Mouse (Mus musculus) embryonic facial prominence, embryonic 10.5 days (tissue): Measurements from ENCODE around the gene 1700092M07Rik. TPM values are rescaled to one million over a fixed set of nuclear protein-coding genes. Genes with fewer than 3 reads are reported as not detected.

ENCODE experiments used
- DNase-seq: peaks from one replicate; pipeline ENCODE4 v3.0.0-alpha.2; 2017; ENCODE audit warnings: low spot score
- H3K27ac ChIP-seq: fragments of 300-500 bp; sonication (generic); replicated peaks from 2 replicates; pipeline ENCODE4 v1.5.1; 2016; ENCODE audit warnings: mild to moderate bottlenecking
- H3K27me3 ChIP-seq: fragments of 300-500 bp; sonication (generic); replicated peaks from 2 replicates; pipeline ENCODE4 v1.6.1; 2016; ENCODE audit warnings: low read depth, mild to moderate bottlenecking; ENCODE audit not compliant: poor library complexity, severe bottlenecking
- H3K36me3 ChIP-seq: fragments of 300-500 bp; sonication (generic); replicated peaks from 2 replicates; pipeline ENCODE4 v1.6.1; 2016; ENCODE audit warnings: mild to moderate bottlenecking, moderate library complexity
- H3K4me1 ChIP-seq: fragments of 300-500 bp; sonication (generic); 2 replicates; pipeline ENCODE4 v1.6.1; 2016
- H3K4me3 ChIP-seq: fragments of 300-500 bp; sonication (generic); 2 replicates; pipeline ENCODE4 v1.5.1; 2016; ENCODE audit warnings: mild to moderate bottlenecking, moderate library complexity
- H3K9me3 ChIP-seq: fragments of 300-500 bp; sonication (generic); 2 replicates; pipeline ENCODE4 v1.6.1; 2016; ENCODE audit warnings: mild to moderate bottlenecking
- WGBS: fragments of 180-500 bp; shearing (Covaris S2); methylation state at CpG from one replicate; pipeline ENCODE4 v1.1.7; 2016; 5-methylcytosine and 5-hydroxymethylcytosine counted together
- polyA plus RNA-seq: library from polyadenylated mRNA; unstranded; fragments of >200 nt; fragmentation: Nextera tagmentation; extraction: Ambion mirVana; gene quantifications from 2 replicates; pipeline ENCODE4 v1.2.1, GENCODE M21; 2016

Gene 1700092M07Rik
- 3.4 and 3.5 TPM in 2 replicates for polyA plus RNA-seq

GRCm38 (mm10) chr19:8740603-8741002 lies at the start of gene 1700092M07Rik:
Gene 1700092M07Rik (plus strand): TSS chr19:8740718.
- WGBS, result 70% methylated on average over 14 of the region's 14 CpGs
- Histone ChIP-seq H3K27ac (peak within 1 kb of the TSS; percentile 89), H3K4me3 (peak within 1 kb of the TSS; percentile 93), H3K9me3 (no peaks in the 10 kb centered on the region), H3K4me1 (peaks cover 26% of the 10 kb centered on the region), H3K27me3 (no peaks in the 10 kb centered on the region), H3K36me3 (peaks cover 69% of the 10 kb centered on the region)
- DNase-seq, result no peak

- 72% methylated on average over 9 of the region's 9 CpGs for WGBS
- no peaks in the 10 kb centered on the region for H3K27me3 ChIP-seq
- H3K4me1 ChIP-seq, result no peaks in the 10 kb centered on the region
- no peaks in the 10 kb centered on the region for H3K9me3 ChIP-seq
- H3K4me3 ChIP-seq, result no peak overlapping the region
- no peaks in the 10 kb centered on the region for H3K36me3 ChIP-seq
- no peak for DNase-seq
- H3K27ac ChIP-seq, result no peak overlapping the region
These were observed 48.5 kb upstream of the 1700092M07Rik start for GRCm38 (mm10) chr19:8691871-8692539.

DNA sequence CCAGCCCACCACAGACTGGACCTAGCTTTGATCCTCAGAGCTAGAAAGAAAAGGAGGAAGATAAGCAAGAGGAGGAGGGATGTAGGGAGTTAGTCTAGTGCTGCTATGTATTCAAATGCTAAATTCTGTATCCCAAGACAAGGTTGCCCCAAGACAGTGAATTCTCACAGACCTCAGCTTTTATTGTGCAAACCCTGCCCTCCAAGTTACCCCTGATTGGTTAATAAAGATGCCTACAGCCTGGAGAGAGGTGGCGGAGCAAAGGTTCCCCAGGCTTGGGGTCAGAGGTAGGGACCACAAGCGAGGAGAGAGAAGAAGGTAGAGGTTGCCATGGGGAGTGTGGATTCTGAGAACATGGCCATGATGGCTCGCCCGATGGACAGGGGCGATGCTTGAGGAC lies 47.8 kb upstream of the 1700092M07Rik start:
- DNase-seq, result no peak
- H3K36me3 ChIP-seq, result no peaks in the 10 kb centered on the region
- H3K4me3 ChIP-seq, result no peak overlapping the region
- H3K4me1 ChIP-seq, result no peaks in the 10 kb centered on the region
- H3K27me3 ChIP-seq, result no peaks in the 10 kb centered on the region
- H3K9me3 ChIP-seq, result no peaks in the 10 kb centered on the region
- WGBS, result 55% methylated on average over 5 of the region's 5 CpGs
- no peak overlapping the region for H3K27ac ChIP-seq

GRCm38 (mm10) chr19:8695330-8695729 lies 45.2 kb upstream of the 1700092M07Rik start:
- peak; percentile 41 for DNase-seq
- Histone ChIP-seq H3K36me3 (no peaks in the 10 kb centered on the region), H3K4me1 (no peaks in the 10 kb centered on the region), H3K27ac (no peak overlapping the region), H3K9me3 (no peaks in the 10 kb centered on the region), H3K27me3 (no peaks in the 10 kb centered on the region), H3K4me3 (no peak overlapping the region)
- WGBS, result 58% methylated on average over 6 of the region's 6 CpGs

DNA sequence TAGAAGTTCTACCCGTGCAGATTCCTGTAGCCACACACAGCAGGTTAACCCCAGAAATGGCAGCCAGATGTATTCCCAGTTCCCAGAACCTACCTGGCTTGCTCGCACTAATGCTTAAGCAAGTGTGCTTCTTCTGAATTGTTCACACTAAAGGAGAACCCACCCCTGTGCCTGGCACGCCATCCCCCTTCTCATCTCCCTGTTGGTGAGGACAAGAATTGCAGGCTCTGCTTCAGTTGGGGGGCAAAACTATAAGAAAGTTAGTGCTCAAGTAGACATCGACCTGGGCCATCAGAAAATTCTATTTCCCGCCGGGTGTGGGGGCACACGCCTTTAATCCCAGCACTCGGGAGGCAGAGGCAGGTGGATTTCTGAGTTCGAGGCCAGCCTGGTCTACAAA lies 40.9 kb upstream of the 1700092M07Rik start:
- H3K9me3 ChIP-seq, result no peaks in the 10 kb centered on the region
- WGBS, result 81% methylated on average over 9 of the region's 9 CpGs
- no peak overlapping the region for H3K27ac ChIP-seq
- no peak overlapping the region for H3K4me3 ChIP-seq
- DNase-seq, result no peak
- no peaks in the 10 kb centered on the region for H3K36me3 ChIP-seq
- H3K4me1 ChIP-seq, result no peaks in the 10 kb centered on the region
- H3K27me3 ChIP-seq, result no peaks in the 10 kb centered on the region

- 56% methylated on average over 3 of the region's 3 CpGs for WGBS
- Histone ChIP-seq H3K4me3 (no peak overlapping the region), H3K27ac (no peak overlapping the region), H3K4me1 (no peaks in the 10 kb centered on the region), H3K9me3 (no peaks in the 10 kb centered on the region), H3K27me3 (no peaks in the 10 kb centered on the region), H3K36me3 (peaks cover 16% of the 10 kb centered on the region)
- no peak for DNase-seq
These were observed 38.1 kb upstream of the 1700092M07Rik start for GRCm38 (mm10) chr19:8702458-8702857.

GRCm38 (mm10) chr19:8703571-8703970 lies 36.9 kb upstream of the 1700092M07Rik start:
- Histone ChIP-seq H3K4me3 (no peak overlapping the region), H3K27me3 (no peaks in the 10 kb centered on the region), H3K9me3 (no peaks in the 10 kb centered on the region), H3K36me3 (peaks cover 27% of the 10 kb centered on the region), H3K4me1 (no peaks in the 10 kb centered on the region), H3K27ac (no peak overlapping the region)
- whole genome bisulfite sequencing, result 55% methylated on average over 4 of the region's 4 CpGs
- DNase-seq, result no peak

DNA sequence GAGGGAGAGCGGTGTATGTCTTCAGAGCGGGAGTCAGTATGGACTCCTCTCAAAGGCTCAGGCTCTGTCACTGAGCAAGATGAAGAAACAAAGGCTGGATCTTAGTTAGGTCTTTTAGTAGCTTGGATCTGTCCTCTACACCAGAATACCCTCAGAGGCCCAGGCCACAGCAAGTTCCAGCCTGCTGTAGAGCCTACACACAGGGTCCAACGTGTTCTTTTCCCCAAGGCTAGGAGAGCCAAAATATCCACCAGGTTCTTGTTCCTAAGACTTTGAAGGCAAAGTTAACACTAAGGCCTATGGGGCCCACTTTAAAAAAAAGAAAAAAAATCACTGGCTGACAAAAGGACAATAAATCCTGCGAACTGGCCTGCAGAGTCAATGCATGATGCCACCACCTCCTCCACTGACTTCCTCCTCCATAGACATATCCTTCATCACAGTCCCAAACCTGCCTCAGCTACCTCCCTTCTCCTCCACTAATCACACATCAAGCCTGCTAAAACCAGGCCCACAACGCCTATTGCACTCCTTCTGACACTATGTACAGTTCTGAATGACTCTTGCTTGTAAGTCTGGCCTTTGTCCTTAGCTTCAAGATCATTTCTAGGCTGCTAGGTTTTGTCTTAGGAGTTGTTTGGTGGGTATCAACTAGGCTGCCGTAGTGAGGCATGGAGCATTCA lies 35.4 kb upstream of the 1700092M07Rik start:
- WGBS, result 84% methylated on average over 6 of the region's 6 CpGs
- Histone ChIP-seq H3K4me3 (no peak overlapping the region), H3K27ac (no peak overlapping the region), H3K9me3 (no peaks in the 10 kb centered on the region), H3K4me1 (0 out of 2 replicates have a peak, but pooled peaks cover 1% of the 10 kb centered on the region), H3K27me3 (no peaks in the 10 kb centered on the region), H3K36me3 (peaks cover 43% of the 10 kb centered on the region)
- no peak for DNase-seq

GRCm38 (mm10) chr19:8706132-8706667 lies 34.3 kb upstream of the 1700092M07Rik start:
- no peak for DNase-seq
- 79% methylated on average over 7 of the region's 7 CpGs for WGBS
- H3K36me3 ChIP-seq, result peaks cover 54% of the 10 kb centered on the region

GRCm38 (mm10) chr19:8706930-8707329 lies 33.6 kb upstream of the 1700092M07Rik start:
- Histone ChIP-seq H3K4me1 (peaks cover 16% of the 10 kb centered on the region), H3K9me3 (no peaks in the 10 kb centered on the region), H3K27me3 (no peaks in the 10 kb centered on the region), H3K36me3 (peaks cover 61% of the 10 kb centered on the region), H3K27ac (no peak overlapping the region), H3K4me3 (no peak overlapping the region)
- WGBS, result 96% methylated on average over 7 of the region's 7 CpGs
- DNase-seq, result no peak

More at GRCm38 (mm10) chr19:8706132-8706667, 34.3 kb upstream of the 1700092M07Rik start:
- Histone ChIP-seq H3K4me3 (no peak overlapping the region), H3K4me1 (peaks cover 9% of the 10 kb centered on the region), H3K27ac (no peak overlapping the region), H3K27me3 (no peaks in the 10 kb centered on the region), H3K9me3 (no peaks in the 10 kb centered on the region)

DNA sequence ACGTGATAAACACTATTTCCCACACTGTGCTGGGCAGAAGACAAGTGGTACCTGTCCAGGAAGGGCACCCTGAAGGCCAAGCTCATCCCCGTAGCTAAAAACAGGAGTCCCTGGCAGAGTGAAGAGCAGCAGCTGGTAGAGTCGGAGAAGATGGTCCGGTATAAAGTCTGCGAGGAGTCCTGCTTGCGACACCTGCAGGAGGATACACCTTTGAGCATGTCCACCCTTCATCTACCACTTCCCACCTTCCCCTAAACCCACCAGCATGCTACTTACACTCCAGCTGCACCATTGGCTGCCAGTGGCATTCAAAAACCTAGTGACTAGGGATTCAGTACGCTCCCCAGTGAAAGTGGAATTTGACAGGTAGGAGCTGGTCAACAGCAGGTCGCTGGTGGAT lies 31.6 kb upstream of the 1700092M07Rik start:
- DNase-seq, result no peak
- no peak overlapping the region for H3K4me3 ChIP-seq
- H3K36me3 ChIP-seq, result peaks cover 66% of the 10 kb centered on the region
- H3K27ac ChIP-seq, result no peak overlapping the region
- no peaks in the 10 kb centered on the region for H3K9me3 ChIP-seq
- peaks cover 27% of the 10 kb centered on the region for H3K4me1 ChIP-seq
- 92% methylated on average over 8 of the region's 8 CpGs for WGBS
- no peaks in the 10 kb centered on the region for H3K27me3 ChIP-seq

GRCm38 (mm10) chr19:8710057-8710456 lies 30.5 kb upstream of the 1700092M07Rik start:
- Histone ChIP-seq H3K4me1 (peaks cover 34% of the 10 kb centered on the region), H3K27me3 (no peaks in the 10 kb centered on the region), H3K36me3 (peaks cover 66% of the 10 kb centered on the region), H3K4me3 (no peak overlapping the region), H3K27ac (no peak overlapping the region), H3K9me3 (no peaks in the 10 kb centered on the region)
- WGBS, result 92% methylated on average over 2 of the region's 2 CpGs
- DNase-seq, result no peak

DNA sequence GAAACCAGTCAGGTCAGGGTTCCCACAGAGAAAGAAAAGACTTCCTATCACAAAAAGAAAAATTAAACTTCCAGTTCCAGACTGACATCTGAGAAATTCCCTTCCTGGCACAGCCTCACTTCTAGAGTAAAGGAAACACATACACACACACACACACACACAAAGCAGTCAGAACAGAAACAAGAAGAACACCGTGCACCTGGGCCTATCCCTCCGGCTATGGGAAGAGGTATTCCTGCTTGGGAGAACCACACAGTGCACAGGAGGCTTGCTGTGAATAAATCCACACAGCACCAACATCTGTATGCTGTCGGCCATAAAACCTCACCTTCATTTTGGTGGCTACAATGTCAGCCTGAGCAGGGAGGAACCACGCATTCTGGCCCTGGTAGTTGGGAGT lies 29.0 kb upstream of the 1700092M07Rik start:
- 85% methylated on average over 4 of the region's 4 CpGs for WGBS
- Histone ChIP-seq H3K36me3 (peaks cover 59% of the 10 kb centered on the region), H3K27me3 (no peaks in the 10 kb centered on the region), H3K9me3 (no peaks in the 10 kb centered on the region), H3K4me1 (peaks cover 34% of the 10 kb centered on the region), H3K27ac (peak overlapping the region; percentile 96; the same call in 1 of the 2 replicates), H3K4me3 (peak overlapping the region; percentile 90)
- no peak for DNase-seq
